Mouse (Mus musculus) ES-E14 (cell line): ENCODE measurements at regions not wholly inside any gene's neighbourhood (a gene's known extent, or its start where the extent isn't known, plus 50 kb on each side); places are given as distances from the start of the nearest gene placed in this dataset.

Experiments
- DNase-seq: peaks from one replicate; pipeline ENCODE4 v3.0.0-alpha.2; 2013; ENCODE audit warnings: low read depth, low spot score
- H3K27ac ChIP-seq: 2 replicates; pipeline ENCODE4 v1.5.1; 2012; ENCODE audit warnings: low read depth, mild to moderate bottlenecking, low read length, moderate library complexity, mixed read lengths; ENCODE audit not compliant: poor library complexity, insufficient read depth, severe bottlenecking
- H3K36me3 ChIP-seq: 2 replicates; pipeline ENCODE4 v1.6.1; 2012; ENCODE audit warnings: mild to moderate bottlenecking, low read length, moderate library complexity, mixed read lengths; ENCODE audit not compliant: control insufficient read depth, poor library complexity, insufficient read depth, severe bottlenecking
- H3K4me1 ChIP-seq, 2 experiments: fragments of 150-350 bp in 1 of 2; sonication (generic) in 1 of 2; 2 replicates each; pipeline ENCODE4 v1.6.1; 2012; ENCODE audit warnings: low read length in 2 of 2, mild to moderate bottlenecking in 1 of 2, mixed read lengths in 1 of 2; ENCODE audit not compliant: control insufficient read depth in 2 of 2, insufficient read depth in 2 of 2, poor library complexity in 1 of 2
- H3K4me3 ChIP-seq, 2 experiments: fragments of 150-350 bp in 1 of 2; sonication (generic) in 1 of 2; 2 replicates each; pipeline ENCODE4 v1.5.1; 2012; ENCODE audit warnings: low read length in 2 of 2, low read depth in 1 of 2, mild to moderate bottlenecking in 1 of 2, mixed read lengths in 1 of 2; ENCODE audit not compliant: insufficient read depth in 1 of 2, poor library complexity in 1 of 2, severe bottlenecking in 1 of 2
- H3K9ac ChIP-seq: 2 replicates; pipeline ENCODE4 v1.6.1; 2012; ENCODE audit warnings: low read depth, mild to moderate bottlenecking, low read length, mixed read lengths; ENCODE audit not compliant: poor library complexity, insufficient read depth, severe bottlenecking
- H3K9me3 ChIP-seq: fragments of 150-350 bp; sonication (generic); 2 replicates; pipeline ENCODE4 v1.6.1; 2012; ENCODE audit warnings: low read depth, mild to moderate bottlenecking, low read length; ENCODE audit not compliant: control insufficient read depth, insufficient read depth
- CHD2 ChIP-seq: IDR thresholded peaks from 2 replicates; pipeline ENCODE4 v1.6.1; 2014; ENCODE audit warnings: mild to moderate bottlenecking, low read depth, low read length, inconsistent platforms
- HCFC1 ChIP-seq: IDR thresholded peaks from 2 replicates; pipeline ENCODE4 v1.6.1; 2012; ENCODE audit warnings: low read length, inconsistent platforms, borderline replicate concordance; ENCODE audit not compliant: insufficient read depth
- MAFK ChIP-seq: IDR thresholded peaks from 2 replicates; pipeline ENCODE4 v1.6.1; 2014; ENCODE audit warnings: mild to moderate bottlenecking, low read depth, low read length, inconsistent platforms; ENCODE audit not compliant: insufficient read depth
- ZC3H11A ChIP-seq: IDR thresholded peaks from 2 replicates; pipeline ENCODE4 v1.6.1; 2012; ENCODE audit warnings: low read depth, mild to moderate bottlenecking, inconsistent platforms, low read length, borderline replicate concordance
- ZNF384 ChIP-seq: IDR thresholded peaks from 2 replicates; pipeline ENCODE4 v1.6.1; 2012; ENCODE audit warnings: low read depth, low read length, inconsistent platforms
- in situ Hi-C, 2 experiments: fragments of 600-800 bp; cut with MboI; formaldehyde crosslinking; loops; one replicate each; pipeline ENCODE4 v1.15.1; 2025; ENCODE audit warnings: low sequenced_read_pairs in 2 of 2, inconsistent platforms in 1 of 2; ENCODE audit not compliant: unreplicated experiment in 2 of 2

DNA sequence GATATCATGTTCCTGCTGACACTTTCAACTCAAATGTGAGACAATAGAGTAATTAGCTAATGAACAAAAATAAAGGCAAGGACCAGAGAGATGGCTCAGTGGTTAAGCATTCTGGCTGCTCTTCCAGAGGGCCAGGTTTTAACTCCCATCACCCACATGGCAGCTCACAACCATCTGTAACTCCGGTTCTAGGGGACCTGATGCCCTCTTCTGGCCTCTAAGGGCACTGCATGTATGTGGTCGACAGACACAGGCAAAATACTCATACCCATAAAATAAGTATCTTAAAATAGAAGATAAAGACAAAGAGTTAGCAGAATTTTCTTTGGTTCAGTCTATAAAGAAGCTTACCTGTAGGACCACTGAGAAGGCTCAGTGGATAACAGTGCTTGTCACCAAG lies 80.3 kb upstream of the Gm14444 start:
- no peak for DNase-seq
- H3K9me3 ChIP-seq = no peaks in the 10 kb centered on the region
- H3K4me3 ChIP-seq = no peak overlapping the region
- H3K36me3 ChIP-seq = no peaks in the 10 kb centered on the region
- H3K9ac ChIP-seq = no peak overlapping the region
- TF ChIP-seq MAFK (no peak), HCFC1 (no peak), CHD2 (no peak), ZC3H11A (no peak), ZNF384 (no peak)
- no peak overlapping the region for H3K27ac ChIP-seq
- peaks cover 0 to 3% of the 10 kb centered on the region in 2 experiments; a peak in 1 of 4 replicates for H3K4me1 ChIP-seq
- in situ Hi-C loops = no loop called here

DNA sequence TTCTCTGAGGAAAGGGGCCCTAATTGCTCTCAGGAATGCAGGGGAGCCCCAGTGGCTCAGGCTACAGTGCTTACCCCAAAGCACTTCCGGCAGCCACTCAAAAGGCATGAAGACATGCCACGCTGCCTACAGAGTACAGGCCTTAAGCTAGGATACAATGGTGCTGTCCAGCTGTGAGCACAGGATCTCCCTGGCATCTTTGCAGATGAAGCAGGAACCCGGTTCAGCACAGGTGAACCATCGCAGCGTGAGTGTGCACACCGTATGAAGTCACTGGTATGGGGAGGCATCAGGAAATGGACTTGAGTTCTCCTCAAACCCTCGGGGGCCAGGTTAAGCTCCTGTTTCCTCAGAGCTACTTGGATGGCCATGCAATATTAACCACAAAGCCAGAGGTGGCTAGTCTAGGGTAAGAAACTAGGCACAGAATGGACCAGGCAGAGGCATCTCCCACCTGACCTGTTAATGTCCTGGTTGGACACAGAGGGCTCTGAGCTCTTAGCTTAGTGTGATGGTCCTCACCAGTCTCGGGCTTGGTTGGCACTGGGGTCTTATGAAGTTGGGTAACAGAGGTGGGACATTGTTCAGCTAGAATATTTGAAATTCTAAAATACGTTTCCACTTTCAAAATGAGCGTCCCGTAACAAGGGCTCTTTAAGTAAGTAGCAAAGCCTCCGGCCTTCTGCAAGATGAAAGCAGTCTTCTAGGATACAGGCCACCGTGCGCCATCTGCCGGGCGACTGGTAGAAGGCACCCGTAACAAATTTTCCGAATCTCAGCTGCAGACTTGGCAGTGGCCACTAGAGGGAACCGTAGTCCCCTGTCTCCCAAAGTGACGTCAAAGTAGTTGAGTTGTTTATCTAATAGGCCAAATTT lies 77.7 kb upstream of the Gm14444 start:
- TF ChIP-seq ZNF384 = no peak
- no peak for TF ChIP-seq HCFC1
- peak; percentile 79 for TF ChIP-seq ZC3H11A
- no peak for TF ChIP-seq MAFK
- no peak for TF ChIP-seq CHD2
- peak; percentile 70 for DNase-seq
- no peak overlapping the region for H3K9ac ChIP-seq
- no peak overlapping the region for H3K27ac ChIP-seq
- no peak overlapping the region for H3K4me3 ChIP-seq
- H3K4me1 ChIP-seq = peaks cover 0 to 3% of the 10 kb centered on the region in 2 experiments; a peak in 1 of 4 replicates
- H3K36me3 ChIP-seq = no peaks in the 10 kb centered on the region
- in situ Hi-C loops = no loop called here
- H3K9me3 ChIP-seq = no peaks in the 10 kb centered on the region

DNA sequence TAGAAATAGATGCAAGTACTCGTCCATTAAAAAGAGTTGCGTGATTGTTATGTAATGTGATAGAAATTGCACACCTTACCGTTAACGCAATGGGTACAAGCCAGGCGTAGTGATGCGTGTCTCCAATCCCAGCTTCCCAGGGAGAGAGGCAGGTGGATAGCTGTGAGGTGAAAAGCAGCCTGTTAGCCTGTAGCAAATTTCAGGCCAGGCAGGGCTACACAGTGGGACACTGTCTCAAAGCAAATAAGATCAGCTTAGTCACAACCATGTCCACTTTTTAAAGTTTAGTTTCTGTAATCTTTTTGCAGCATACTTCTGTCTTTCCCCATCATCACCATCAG lies 77.1 kb upstream of the Gm14444 start:
- in situ Hi-C loops = no loop called here
- Histone ChIP-seq H3K4me3 (no peak overlapping the region), H3K4me1 (peaks cover 0 to 3% of the 10 kb centered on the region in 2 experiments; a peak in 1 of 4 replicates), H3K9ac (no peak overlapping the region), H3K27ac (no peak overlapping the region), H3K36me3 (no peaks in the 10 kb centered on the region), H3K9me3 (no peaks in the 10 kb centered on the region)
- TF ChIP-seq CHD2 (no peak), ZC3H11A (no peak), MAFK (no peak), HCFC1 (no peak), ZNF384 (no peak)
- DNase-seq = no peak

- Histone ChIP-seq H3K27ac (no peak overlapping the region), H3K4me1 (peaks cover 0 to 3% of the 10 kb centered on the region in 2 experiments; a peak in 1 of 4 replicates), H3K9ac (no peak overlapping the region), H3K36me3 (no peaks in the 10 kb centered on the region), H3K9me3 (no peaks in the 10 kb centered on the region), H3K4me3 (no peak overlapping the region)
- no peak for TF ChIP-seq ZC3H11A
- no peak for TF ChIP-seq CHD2
- no peak for TF ChIP-seq MAFK
- peak; percentile 64 for DNase-seq
- in situ Hi-C loops = no loop called here
Measured at GRCm38 (mm10) chr2:174936665-174937064, 73.4 kb upstream of the Gm14444 start.

DNA sequence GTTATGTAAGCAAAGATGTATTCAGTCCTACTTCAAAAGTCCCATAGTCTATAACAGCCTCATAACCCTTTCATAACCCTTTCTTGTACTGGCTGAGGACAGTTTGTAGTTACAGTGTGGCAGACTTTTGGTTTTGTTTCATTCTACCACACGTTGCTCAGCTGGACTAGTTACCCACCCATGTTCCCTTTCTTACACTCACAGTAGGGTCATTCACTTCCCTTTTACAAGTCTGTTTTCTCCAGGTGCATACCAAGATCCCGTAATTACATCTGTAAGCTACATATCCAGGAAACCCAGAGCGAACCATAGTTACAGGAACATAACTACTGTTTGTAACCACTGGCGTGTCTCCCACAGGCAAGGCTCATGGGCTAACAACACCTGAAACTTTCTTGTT lies 72.1 kb upstream of the Gm14444 start:
- Histone ChIP-seq H3K9ac (no peak overlapping the region), H3K9me3 (no peaks in the 10 kb centered on the region), H3K4me3 (no peak overlapping the region), H3K36me3 (no peaks in the 10 kb centered on the region), H3K4me1 (no peaks in the 10 kb centered on the region; a peak in 1 of 4 replicates), H3K27ac (no peak overlapping the region)
- in situ Hi-C loops = no loop called here
- no peak for DNase-seq
- TF ChIP-seq HCFC1 = no peak
- no peak for TF ChIP-seq ZNF384
- no peak for TF ChIP-seq CHD2
